Mouse (Mus musculus) hindbrain, embryonic 15.5 days (tissue): ENCODE results near the gene Tfrc. TPM values are rescaled to one million over a fixed set of nuclear protein-coding genes. Genes with fewer than 3 reads are reported as not detected.

ENCODE experiments used
- ATAC-seq: fragments of 200-750 bp; cut with Nextera tagmentation; 2 replicates; pipeline ENCODE4 v1.8.0; 2017; ENCODE audit warnings: low read depth, moderate number of reproducible peaks, moderate TSS enrichment; ENCODE audit not compliant: low FRiP score
- H3K27ac ChIP-seq: fragments of 300-500 bp; sonication (generic); replicated peaks from 2 replicates; pipeline ENCODE4 v1.5.1; 2015; ENCODE audit warnings: mild to moderate bottlenecking, inconsistent platforms
- H3K27me3 ChIP-seq: fragments of 300-500 bp; sonication (generic); 2 replicates; pipeline ENCODE4 v1.6.1; 2015; ENCODE audit warnings: control low read depth, inconsistent platforms
- H3K36me3 ChIP-seq: fragments of 300-500 bp; sonication (generic); 2 replicates; pipeline ENCODE4 v1.6.1; 2015; ENCODE audit warnings: control low read depth, inconsistent platforms
- H3K4me1 ChIP-seq: fragments of 300-500 bp; sonication (generic); replicated peaks from 2 replicates; pipeline ENCODE4 v1.6.1; 2015; ENCODE audit warnings: control low read depth, inconsistent platforms
- H3K4me2 ChIP-seq: fragments of 300-500 bp; sonication (generic); 2 replicates; pipeline ENCODE4 v1.6.1; 2015; ENCODE audit warnings: moderate library complexity, mild to moderate bottlenecking, inconsistent platforms
- H3K4me3 ChIP-seq: fragments of 300-500 bp; sonication (generic); 2 replicates; pipeline ENCODE4 v1.5.1; 2015; ENCODE audit warnings: mild to moderate bottlenecking, inconsistent platforms
- H3K9ac ChIP-seq: fragments of 300-500 bp; sonication (generic); 2 replicates; pipeline ENCODE4 v1.6.1; 2015; ENCODE audit warnings: inconsistent platforms
- H3K9me3 ChIP-seq: fragments of 300-500 bp; sonication (generic); 2 replicates; pipeline ENCODE4 v1.6.1; 2016; ENCODE audit warnings: control low read depth, inconsistent platforms
- WGBS: fragments of 180-500 bp; shearing (Covaris S2); methylation state at CpG from one replicate; pipeline ENCODE4 v1.1.7; 2015; 5-methylcytosine and 5-hydroxymethylcytosine counted together
- polyA plus RNA-seq: library from polyadenylated mRNA; unstranded; fragments of >200 nt; fragmentation: Nextera tagmentation; extraction: Ambion mirVana; gene quantifications from 2 replicates; pipeline ENCODE4 v1.2.1, GENCODE M21; 2015

Gene Tfrc
- polyA plus RNA-seq, 1 experiment from 2014 or later = 33.5 TPM

GRCm38 (mm10) chr16:32655534-32655933, 46.8 kb downstream of the Tfrc start:
- peaks cover 34% of the 10 kb centered on the region for H3K4me1 ChIP-seq
- no peaks in the 10 kb centered on the region for H3K9me3 ChIP-seq
- ATAC-seq = no peak
- H3K36me3 ChIP-seq = no peaks in the 10 kb centered on the region
- H3K27me3 ChIP-seq = no peaks in the 10 kb centered on the region
- WGBS = 93% methylated on average over 4 of the region's 4 CpGs
- no peak overlapping the region for H3K4me2 ChIP-seq
- H3K9ac ChIP-seq = no peak overlapping the region
- H3K27ac ChIP-seq = no peak overlapping the region
- H3K4me3 ChIP-seq = no peak overlapping the region

GRCm38 (mm10) chr16:32656321-32656720, 47.6 kb downstream of the Tfrc start:
- 82% methylated on average over 8 of the region's 8 CpGs for WGBS
- ATAC-seq = no peak
- Histone ChIP-seq H3K4me3 (no peak overlapping the region), H3K9me3 (no peaks in the 10 kb centered on the region), H3K36me3 (no peaks in the 10 kb centered on the region), H3K9ac (no peak overlapping the region), H3K4me2 (no peak overlapping the region), H3K27me3 (no peaks in the 10 kb centered on the region), H3K4me1 (peaks cover 42% of the 10 kb centered on the region), H3K27ac (no peak overlapping the region)

GRCm38 (mm10) chr16:32656794-32657193, 48.1 kb downstream of the Tfrc start:
- H3K36me3 ChIP-seq = no peaks in the 10 kb centered on the region
- no peak overlapping the region for H3K4me2 ChIP-seq
- no peaks in the 10 kb centered on the region for H3K27me3 ChIP-seq
- no peak overlapping the region for H3K27ac ChIP-seq
- no peak overlapping the region for H3K9ac ChIP-seq
- H3K4me3 ChIP-seq = no peak overlapping the region
- WGBS = 76% methylated on average over 8 of the region's 8 CpGs
- no peak for ATAC-seq
- no peaks in the 10 kb centered on the region for H3K9me3 ChIP-seq
- H3K4me1 ChIP-seq = peaks cover 47% of the 10 kb centered on the region

GRCm38 (mm10) chr16:32657498-32658250, 49.0 kb downstream of the Tfrc start:
- Histone ChIP-seq H3K9me3 (no peaks in the 10 kb centered on the region), H3K27me3 (no peaks in the 10 kb centered on the region), H3K4me1 (peaks cover 56% of the 10 kb centered on the region), H3K4me2 (peak overlapping the region; percentile 78), H3K4me3 (no peak overlapping the region), H3K9ac (no peak overlapping the region), H3K36me3 (no peaks in the 10 kb centered on the region), H3K27ac (no peak overlapping the region)
- 94% methylated on average over 16 of the region's 16 CpGs for WGBS
- ATAC-seq = no peak

GRCm38 (mm10) chr16:32658743-32659171, 50.0 kb downstream of the Tfrc start:
- WGBS = 0% methylated on average over 18 of the region's 21 CpGs
- peaks cover 67% of the 10 kb centered on the region for H3K4me1 ChIP-seq

GRCm38 (mm10) chr16:32659385-32659784, 50.7 kb downstream of the Tfrc start:
- WGBS = 3% methylated on average over 8 of the region's 8 CpGs
- 0 out of 2 replicates have a peak, but pooled peaks have one; percentile 1 for ATAC-seq
- H3K4me1 ChIP-seq = peaks cover 72% of the 10 kb centered on the region
- no peaks in the 10 kb centered on the region for H3K36me3 ChIP-seq
- peak overlapping the region; percentile 69 for H3K9ac ChIP-seq
- peak overlapping the region; percentile 54 for H3K4me3 ChIP-seq
- no peaks in the 10 kb centered on the region for H3K27me3 ChIP-seq
- no peaks in the 10 kb centered on the region for H3K9me3 ChIP-seq
- peak overlapping the region; percentile 78 for H3K4me2 ChIP-seq
- H3K27ac ChIP-seq = peak overlapping the region; percentile 90

More at GRCm38 (mm10) chr16:32658743-32659171, 50.0 kb downstream of the Tfrc start:
- Histone ChIP-seq H3K9ac (peak overlapping the region; percentile 69), H3K27me3 (no peaks in the 10 kb centered on the region), H3K9me3 (no peaks in the 10 kb centered on the region), H3K4me3 (peak overlapping the region; percentile 54), H3K36me3 (no peaks in the 10 kb centered on the region), H3K4me2 (peak overlapping the region; percentile 78), H3K27ac (peak overlapping the region; percentile 90)
- peak; percentile 18 for ATAC-seq

GRCm38 (mm10) chr16:32660095-32660494, 51.4 kb downstream of the Tfrc start:
- ATAC-seq = no peak
- 29% methylated on average over 1 of the region's 1 CpGs for WGBS
- H3K36me3 ChIP-seq = no peaks in the 10 kb centered on the region
- no peak overlapping the region for H3K4me3 ChIP-seq
- no peaks in the 10 kb centered on the region for H3K9me3 ChIP-seq
- no peaks in the 10 kb centered on the region for H3K27me3 ChIP-seq
- H3K4me2 ChIP-seq = peak overlapping the region; percentile 78
- H3K9ac ChIP-seq = 0 out of 2 replicates have a peak overlapping the region, but pooled peaks have one; percentile 5
- H3K27ac ChIP-seq = peak overlapping the region; percentile 90
- H3K4me1 ChIP-seq = peaks cover 72% of the 10 kb centered on the region

- H3K27me3 ChIP-seq = no peaks in the 10 kb centered on the region
- peaks cover 74% of the 10 kb centered on the region for H3K4me1 ChIP-seq
- H3K27ac ChIP-seq = peak overlapping the region; percentile 90
- peak; percentile 80 for ATAC-seq
- H3K4me2 ChIP-seq = peak overlapping the region; percentile 78
- 12% methylated on average over 10 of the region's 10 CpGs for WGBS
- peak overlapping the region; percentile 29 for H3K4me3 ChIP-seq
- no peaks in the 10 kb centered on the region for H3K36me3 ChIP-seq
- no peaks in the 10 kb centered on the region for H3K9me3 ChIP-seq
- peak overlapping the region; percentile 35 for H3K9ac ChIP-seq
Observed at GRCm38 (mm10) chr16:32660557-32661321, 52.0 kb downstream of the Tfrc start.

- peak; percentile 24; the same call in 1 of the 2 replicates for ATAC-seq
- H3K27me3 ChIP-seq = no peaks in the 10 kb centered on the region
- H3K4me1 ChIP-seq = peaks cover 82% of the 10 kb centered on the region
Observed at GRCm38 (mm10) chr16:32661493-32661921, 52.8 kb downstream of the Tfrc start.

GRCm38 (mm10) chr16:32662372-32662771, 53.7 kb downstream of the Tfrc start:
- Histone ChIP-seq H3K27ac (peak overlapping the region; percentile 90), H3K4me1 (peaks cover 86% of the 10 kb centered on the region), H3K9me3 (no peaks in the 10 kb centered on the region), H3K9ac (peak overlapping the region; percentile 35), H3K4me3 (peak overlapping the region; percentile 29), H3K27me3 (no peaks in the 10 kb centered on the region), H3K36me3 (no peaks in the 10 kb centered on the region), H3K4me2 (peak overlapping the region; percentile 78)
- ATAC-seq = no peak
- 81% methylated on average over 7 of the region's 7 CpGs for WGBS

More at GRCm38 (mm10) chr16:32661493-32661921, 52.8 kb downstream of the Tfrc start:
- WGBS = 32% methylated on average over 10 of the region's 10 CpGs
- no peaks in the 10 kb centered on the region for H3K9me3 ChIP-seq
- H3K27ac ChIP-seq = peak overlapping the region; percentile 90
- H3K4me2 ChIP-seq = peak overlapping the region; percentile 78
- H3K36me3 ChIP-seq = no peaks in the 10 kb centered on the region
- peak overlapping the region; percentile 29 for H3K4me3 ChIP-seq
- H3K9ac ChIP-seq = peak overlapping the region; percentile 35

GRCm38 (mm10) chr16:32663231-32663858, 54.6 kb downstream of the Tfrc start:
- no peak overlapping the region for H3K9ac ChIP-seq
- no peaks in the 10 kb centered on the region for H3K9me3 ChIP-seq
- no peaks in the 10 kb centered on the region for H3K36me3 ChIP-seq
- H3K27me3 ChIP-seq = no peaks in the 10 kb centered on the region
- H3K27ac ChIP-seq = peak overlapping the region; percentile 26
- no peak for ATAC-seq
- H3K4me3 ChIP-seq = no peak overlapping the region
- H3K4me1 ChIP-seq = peaks cover 85% of the 10 kb centered on the region
- WGBS = 52% methylated on average over 9 of the region's 9 CpGs
- H3K4me2 ChIP-seq = peak overlapping the region; percentile 78
